Mouse (Mus musculus): ENCODE measurements around the gene Abhd5. TPM values are rescaled to one million over a fixed set of nuclear protein-coding genes. Genes with fewer than 3 reads are reported as not detected.

Abhd5 gene
- total and polyA plus RNA-seq, 3 experiments = 6.0 to 12.2 (median 8.8) TPM

DNA sequence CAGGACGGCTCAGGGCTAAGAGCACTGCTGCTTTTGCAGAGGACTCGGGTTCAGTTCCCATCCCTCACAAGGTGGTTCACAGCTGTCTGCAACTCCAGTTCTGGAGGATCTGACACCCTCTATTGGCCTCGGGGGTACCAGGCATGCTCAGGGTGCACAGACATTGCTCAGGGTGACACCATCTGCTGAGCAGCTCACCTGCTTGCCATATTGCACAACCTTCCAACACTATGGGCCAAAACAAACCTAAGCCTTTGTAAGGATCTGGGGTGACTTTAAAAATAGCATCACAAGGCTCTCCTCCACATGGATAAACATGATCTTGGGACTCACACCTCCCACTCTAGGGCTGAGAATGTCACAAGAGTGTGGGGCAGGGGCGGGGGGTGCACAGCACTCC lies 30.8 kb upstream of the Abhd5 start:
- dilution Hi-C loops (cut with MboI; ENCODE audit: extremely low pct_ligation_motif_present, extremely low pct_unique_long_range_greater_than_20kb, low sequenced_read_pairs) = no loop called here
- no peaks in the 10 kb centered on the region for H3K36me3 ChIP-seq (replicated peaks in 1 of 2; ENCODE audit: control insufficient read depth in 1 of 2, insufficient read depth in 1 of 2, low read length in 1 of 2)
- TF ChIP-seq MYC (IDR thresholded peaks at IDR 0.05; ENCODE audit: low read depth, low read length) = no peak
- no peak for TF ChIP-seq CTCF (conservative IDR thresholded peaks at IDR 0.05 in 1 of 2, IDR thresholded peaks at IDR 0.05 in 1 of 2; ENCODE audit: low read depth in 2 of 2, low read length in 2 of 2)
- no peak for TF ChIP-seq MAFK (IDR thresholded peaks at IDR 0.05; ENCODE audit: insufficient replicate concordance, low read length)
- no peak for TF ChIP-seq SIN3A (IDR thresholded peaks at IDR 0.05; ENCODE audit: low read length)
- TF ChIP-seq ELF1 (IDR thresholded peaks at IDR 0.05; ENCODE audit: low read depth, low read length) = no peak
- TF ChIP-seq SMC3 (IDR thresholded peaks at IDR 0.05; ENCODE audit: low read depth, low read length) = no peak
- TF ChIP-seq E2F4 (IDR thresholded peaks at IDR 0.05; ENCODE audit: insufficient replicate concordance, low read depth, low read length) = no peak
- no peak for TF ChIP-seq IRF4 (IDR thresholded peaks at IDR 0.05; ENCODE audit: low read depth, low read length)
- TF ChIP-seq TCF12 (IDR thresholded peaks at IDR 0.05; ENCODE audit: low read depth, low read length) = no peak
- no peak for TF ChIP-seq POLR2A (IDR thresholded peaks at IDR 0.05; ENCODE audit: low read depth, low read length)
- no peak for TF ChIP-seq USF2 (conservative IDR thresholded peaks at IDR 0.05; ENCODE audit: low read depth, low read length)
- no peak for TF ChIP-seq UBTF (IDR thresholded peaks at IDR 0.05; ENCODE audit: low read depth, low read length)
- no peak for TF ChIP-seq ZMIZ1 (IDR thresholded peaks at IDR 0.05; ENCODE audit: low read depth, low read length)
- no peak for TF ChIP-seq MAZ (IDR thresholded peaks at IDR 0.05; ENCODE audit: low read depth, low read length)
- TF ChIP-seq RCOR1 (conservative IDR thresholded peaks at IDR 0.05; ENCODE audit: low read depth, low read length) = no peak
- no peak for TF ChIP-seq ZKSCAN1 (IDR thresholded peaks at IDR 0.05; ENCODE audit: borderline replicate concordance, low read depth, low read length)
- TF ChIP-seq KAT2A (IDR thresholded peaks at IDR 0.05; ENCODE audit: insufficient replicate concordance, low read length) = no peak
- TF ChIP-seq JUN (IDR thresholded peaks at IDR 0.05; ENCODE audit: insufficient read depth, low read depth, low read length) = no peak
- TF ChIP-seq MAX (IDR thresholded peaks at IDR 0.05; ENCODE audit: low read length) = no peak
- no peak for TF ChIP-seq NELFE (IDR thresholded peaks at IDR 0.05; ENCODE audit: low read depth, low read length)
- H3K9me3 ChIP-seq (replicated peaks; ENCODE audit: low read length) = peaks cover 10% of the 10 kb centered on the region
- H3K79me2 ChIP-seq (replicated peaks; ENCODE audit: control insufficient read depth, extremely low read depth, insufficient read depth, poor library complexity, severe bottlenecking) = no peaks in the 10 kb centered on the region
- no peak overlapping the region for H3K4me2 ChIP-seq (ENCODE audit: insufficient read depth, low read depth, poor library complexity, severe bottlenecking)
- in situ Hi-C loops (cut with MboI; ENCODE audit: low pct_ligation_motif_present, low pct_unique_long_range_greater_than_20kb, low sequenced_read_pairs) = no loop called here
- no peak for DNase-seq (ENCODE audit: extremely low read depth)
- H3K27me3 ChIP-seq (replicated peaks) = peaks cover 2% of the 10 kb centered on the region
- no peaks in the 10 kb centered on the region for H3K4me1 ChIP-seq (ENCODE audit: control insufficient read depth in 1 of 2, insufficient read depth in 2 of 2)
- no peak overlapping the region for H3K4me3 ChIP-seq (replicated peaks in 1 of 3; ENCODE audit: low read depth in 2 of 3, low read length in 2 of 3, poor library complexity in 1 of 3)
- H3K9ac ChIP-seq (ENCODE audit: insufficient read depth, low read depth) = no peak overlapping the region
- no peak overlapping the region for H3K27ac ChIP-seq (ENCODE audit: insufficient read depth, low read depth)

DNA sequence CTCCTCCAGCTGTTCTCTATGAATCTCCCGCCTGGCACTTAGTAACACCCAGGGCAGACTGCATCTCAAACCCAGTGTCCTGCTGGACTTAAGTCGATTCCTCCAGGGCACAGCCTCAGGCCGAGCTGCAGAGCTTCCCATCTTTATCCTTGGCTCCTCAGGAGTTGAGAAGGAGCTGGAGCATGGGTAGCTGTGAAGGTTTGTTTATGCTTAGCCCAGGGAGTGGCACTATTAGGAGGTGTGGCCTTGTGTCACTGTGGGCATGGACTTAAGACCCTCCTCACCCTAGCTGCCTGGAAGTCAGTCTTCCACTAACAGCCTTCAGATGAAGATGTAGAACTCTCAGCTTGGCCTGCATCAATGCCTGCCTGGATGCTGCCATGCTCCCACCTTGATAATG lies 29.1 kb upstream of the Abhd5 start:
- Histone ChIP-seq H3K4me1 (ENCODE audit: control insufficient read depth in 1 of 2, insufficient read depth in 2 of 2) (no peaks in the 10 kb centered on the region), H3K9me3 (replicated peaks; ENCODE audit: low read length) (peaks cover 10% of the 10 kb centered on the region), H3K79me2 (replicated peaks; ENCODE audit: control insufficient read depth, extremely low read depth, insufficient read depth, poor library complexity, severe bottlenecking) (no peaks in the 10 kb centered on the region), H3K36me3 (replicated peaks in 1 of 2; ENCODE audit: control insufficient read depth in 1 of 2, insufficient read depth in 1 of 2, low read length in 1 of 2) (no peaks in the 10 kb centered on the region), H3K4me3 (replicated peaks in 1 of 3; ENCODE audit: low read depth in 2 of 3, low read length in 2 of 3, poor library complexity in 1 of 3) (no peak overlapping the region), H3K4me2 (ENCODE audit: insufficient read depth, low read depth, poor library complexity, severe bottlenecking) (no peak overlapping the region), H3K9ac (ENCODE audit: insufficient read depth, low read depth) (no peak overlapping the region), H3K27me3 (replicated peaks) (peaks cover 3% of the 10 kb centered on the region), H3K27ac (ENCODE audit: insufficient read depth, low read depth) (no peak overlapping the region)
- dilution Hi-C loops (cut with MboI; ENCODE audit: extremely low pct_ligation_motif_present, extremely low pct_unique_long_range_greater_than_20kb, low sequenced_read_pairs) = no loop called here
- TF ChIP-seq RAD21 (IDR thresholded peaks at IDR 0.05; ENCODE audit: low read depth, low read length) = no peak
- in situ Hi-C loops (cut with MboI; ENCODE audit: low pct_ligation_motif_present, low pct_unique_long_range_greater_than_20kb, low sequenced_read_pairs) = no loop called here
- no peak for DNase-seq (ENCODE audit: extremely low read depth)
